9 mouse cellular contexts compared by ENCODE assay signal in the genomic region with DNA sequence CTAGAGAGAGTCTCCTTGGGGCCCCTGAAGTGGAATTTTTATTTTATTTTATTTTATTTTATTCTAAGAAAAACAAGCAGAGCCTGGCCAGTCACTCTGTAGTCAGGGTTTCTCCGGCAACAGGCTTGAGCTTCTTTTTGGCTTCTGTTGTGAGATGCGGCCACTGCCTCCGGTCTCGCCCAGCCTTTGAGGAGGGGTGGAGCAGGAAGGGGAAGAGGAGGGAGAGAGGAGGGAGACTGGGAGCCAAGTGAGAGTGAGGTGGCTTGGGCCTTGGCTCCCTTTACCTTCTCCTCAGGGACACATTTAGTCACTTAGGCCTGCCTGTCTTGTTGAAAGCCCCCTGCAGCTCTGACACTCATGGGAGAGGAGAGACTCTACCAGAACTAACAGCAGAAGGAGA.
DNase-seq lines count a peak whose midpoint lies in the region; ATAC-seq lines count a peak whose summit lies in the region.
"Had no signal": no experiment of that assay in that cellular context is flagged by ENCODE, and none has a peak within 500 bp of the region (broad histone marks: within the 10 kb centered on the region; RNA-seq: fewer than 3 reads in every experiment).

No protein-coding gene starts in this region.

- H3K27me3 ChIP-seq in hindbrain, embryonic 13.5 days = no peaks in the 10 kb centered on the region
- no peaks in the 10 kb centered on the region for H3K27me3 ChIP-seq in midbrain, embryonic 15.5 days (replicated peaks)

- peak; percentile 11 for DNase-seq in kidney, postnatal 14 days
- no peak for DNase-seq in kidney, postnatal 4 days
- DNase-seq in cerebellum, postnatal 25 days = peak; percentile 32 to 45
- no peak for DNase-seq in urinary bladder, postnatal 10 days (ENCODE audit: low spot score)
- DNase-seq in layer of hippocampus, adult 9-10 months (ENCODE audit: low spot score) = no peak
- no peak for DNase-seq in spleen, postnatal 36 days (ENCODE audit: low spot score in 2 of 2)

- ATAC-seq in hindbrain, embryonic 13.5 days (ENCODE audit: low FRiP score) = no peak
- no peak for ATAC-seq in midbrain, embryonic 15.5 days (replicated peaks)

- H3K9me3 ChIP-seq in hindbrain, embryonic 13.5 days = no peaks in the 10 kb centered on the region
- no peaks in the 10 kb centered on the region for H3K9me3 ChIP-seq in midbrain, embryonic 15.5 days

- no peaks in the 10 kb centered on the region for H3K36me3 ChIP-seq in hindbrain, embryonic 13.5 days
- H3K36me3 ChIP-seq in midbrain, embryonic 15.5 days (replicated peaks) = no peaks in the 10 kb centered on the region

- H3K4me2 ChIP-seq in hindbrain, embryonic 13.5 days = peak overlapping the region; percentile 66
- peak overlapping the region; percentile 68 for H3K4me2 ChIP-seq in midbrain, embryonic 15.5 days

- peak overlapping the region; percentile 79 for H3K9ac ChIP-seq in hindbrain, embryonic 13.5 days
- peak overlapping the region; percentile 79; the same call in 1 of the 2 replicates for H3K9ac ChIP-seq in midbrain, embryonic 15.5 days
- H3K9ac ChIP-seq: liver, embryonic 14.5 days had no signal

- H3K4me3 ChIP-seq in hindbrain, embryonic 13.5 days = peak overlapping the region; percentile 68
- H3K4me3 ChIP-seq in midbrain, embryonic 15.5 days = peak overlapping the region; percentile 79

- peaks cover 60% of the 10 kb centered on the region for H3K4me1 ChIP-seq in hindbrain, embryonic 13.5 days (replicated peaks)
- H3K4me1 ChIP-seq in midbrain, embryonic 15.5 days = peaks cover 53% of the 10 kb centered on the region

- WGBS in hindbrain, embryonic 13.5 days = 15% methylated on average over 4 of the region's 4 CpGs
- 22% methylated on average over 4 of the region's 4 CpGs for WGBS in midbrain, embryonic 15.5 days

- peak overlapping the region; percentile 94 for H3K27ac ChIP-seq in hindbrain, embryonic 13.5 days
- H3K27ac ChIP-seq in midbrain, embryonic 15.5 days = peak overlapping the region; percentile 93; the same call in 1 of the 2 replicates
- H3K27ac ChIP-seq: liver, embryonic 14.5 days had no signal

Comparison
In these comparisons a context has a peak if more than half of its experiments do, and no peak if none do; other contexts are left out.
1. DNase-seq: peak in kidney, postnatal 14 days (single experiment) and cerebellum, postnatal 25 days (2 of 2); none in kidney, postnatal 4 days (0 of 2), urinary bladder, postnatal 10 days (single experiment), layer of hippocampus, adult 9-10 months (single experiment) and spleen, postnatal 36 days (0 of 2).